Mouse (Mus musculus) liver, adult 2 months (tissue): ENCODE measurements around the gene Gabrb2.

Experiments
- CTCF ChIP-seq: fragments of 200-500 bp; IDR thresholded peaks from 2 replicates; pipeline ENCODE4 v1.5.1; 2011; ENCODE audit warnings: low read depth, low read length, control low read depth
- POLR2A ChIP-seq: fragments of 200-500 bp; IDR thresholded peaks from 2 replicates; pipeline ENCODE4 v1.6.1; 2011; ENCODE audit warnings: low read length, control low read depth; ENCODE audit not compliant: insufficient read depth; ENCODE audit errors: extremely low read depth

DNA sequence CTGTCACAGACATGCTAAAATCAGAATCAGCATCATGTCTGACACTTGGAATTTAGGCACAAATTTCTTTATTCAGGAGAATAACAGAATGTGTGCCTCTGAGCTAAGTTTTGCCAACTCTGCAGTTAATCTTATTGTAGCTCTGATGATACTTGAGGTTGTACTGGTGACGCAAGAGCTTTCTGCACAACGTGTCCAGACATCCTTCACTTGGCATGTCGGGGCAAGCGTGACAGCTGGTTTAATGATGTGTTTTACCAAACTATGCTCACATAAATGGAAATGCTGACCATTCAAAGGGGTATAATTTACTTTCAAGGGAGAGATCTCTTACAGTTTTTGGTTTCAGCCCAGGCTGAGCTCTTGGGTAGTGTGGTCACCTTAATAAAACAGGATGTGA lies 33.1 kb upstream of the Gabrb2 start:
- no peak for TF ChIP-seq POLR2A
- TF ChIP-seq CTCF = no peak
